In the genomic region with DNA sequence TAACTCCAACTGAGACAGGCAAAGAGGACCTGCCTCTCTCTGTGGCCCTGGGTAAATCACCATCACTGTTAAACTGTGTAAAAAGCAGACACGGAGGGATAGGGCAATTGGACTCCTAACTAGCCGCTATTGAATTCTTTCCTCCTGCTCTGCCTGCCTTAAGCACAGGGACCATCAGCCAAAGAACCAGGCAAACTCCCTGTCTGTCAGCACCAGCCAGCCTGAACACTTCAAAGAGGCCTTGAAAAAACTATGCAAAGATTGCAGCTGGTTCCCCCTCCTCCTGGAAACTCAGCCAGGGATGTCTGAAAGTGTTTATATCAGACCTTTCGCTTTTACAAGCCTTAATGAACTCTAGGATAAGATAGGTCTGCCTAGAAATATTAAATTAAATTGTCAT, we compare ENCODE assay signal across 17 mouse cellular contexts. TPM values are rescaled to one million over a fixed set of nuclear protein-coding genes. Genes with fewer than 3 reads are reported as not detected.
DNase-seq lines count a peak whose midpoint lies in the region; ATAC-seq lines count a peak whose summit lies in the region.
"Had no signal": no experiment of that assay in that cellular context is flagged by ENCODE, and none has a peak within 500 bp of the region (broad histone marks: within the 10 kb centered on the region; RNA-seq: fewer than 3 reads in every experiment).

No protein-coding gene starts in this region.

- H3K9me3 ChIP-seq in heart, embryonic 16.5 days (replicated peaks; ENCODE audit: control insufficient read depth, low read length): no peaks in the 10 kb centered on the region
- H3K9me3 ChIP-seq: embryonic facial prominence, embryonic 12.5 days; hindbrain, embryonic 15.5 days had no signal

- peaks cover 2% of the 10 kb centered on the region; the same call in 1 of the 2 replicates for H3K36me3 ChIP-seq in heart, embryonic 16.5 days (ENCODE audit: control insufficient read depth, insufficient read depth)
- H3K36me3 ChIP-seq: embryonic facial prominence, embryonic 12.5 days; hindbrain, embryonic 15.5 days had no signal

- no peak overlapping the region; the same call in 1 of the 2 replicates for H3K4me2 ChIP-seq in heart, embryonic 16.5 days (ENCODE audit: low read depth, low read length)
- H3K4me2 ChIP-seq: embryonic facial prominence, embryonic 12.5 days; hindbrain, embryonic 15.5 days had no signal

- H3K9ac ChIP-seq in heart, embryonic 16.5 days (ENCODE audit: low read length): no peak overlapping the region
- H3K9ac ChIP-seq: embryonic facial prominence, embryonic 12.5 days; hindbrain, embryonic 15.5 days; liver, embryonic 14.5 days had no signal

- H3K27ac ChIP-seq in heart, embryonic 16.5 days (ENCODE audit: low read length): 0 out of 2 replicates have a peak overlapping the region, but pooled peaks have one; percentile 46
- H3K27ac ChIP-seq: embryonic facial prominence, embryonic 12.5 days; hindbrain, embryonic 15.5 days; liver, embryonic 14.5 days had no signal

- no peak for ATAC-seq in heart, embryonic 16.5 days (replicated peaks; ENCODE audit: extremely low read depth, insufficient read depth, low FRiP score)

- H3K27me3 ChIP-seq in heart, embryonic 16.5 days (ENCODE audit: control insufficient read depth, insufficient read depth, low read length): no peaks in the 10 kb centered on the region
- H3K27me3 ChIP-seq: embryonic facial prominence, embryonic 12.5 days; hindbrain, embryonic 15.5 days had no signal

- no peak overlapping the region for H3K4me3 ChIP-seq in heart, embryonic 16.5 days (ENCODE audit: low read length)
- H3K4me3 ChIP-seq: embryonic facial prominence, embryonic 12.5 days; hindbrain, embryonic 15.5 days had no signal

- peak; percentile 4 for DNase-seq in adrenal gland, postnatal 14 days
- DNase-seq in adrenal gland, adult 18-20 months (ENCODE audit: low spot score in 2 of 2): no peak
- DNase-seq in heart, postnatal 4 days: no peak
- peak; percentile 8 for DNase-seq in retina, embryonic 14.5 days (ENCODE audit: low spot score)
- no peak for DNase-seq in retina, postnatal 1 day
- no peak for DNase-seq in spleen, postnatal 14 days (ENCODE audit: low spot score in 2 of 2)
- DNase-seq in gastrocnemius, adult 18-20 months (ENCODE audit: low spot score): no peak
- DNase-seq: adrenal gland, adult 8-10 months; cerebellum, adult 9-10 months; kidney, adult 18-20 months; thymus, adult 18-20 months had no signal

- 20% methylated on average over 3 of the region's 3 CpGs for WGBS in heart, embryonic 16.5 days

- H3K4me1 ChIP-seq in heart, embryonic 16.5 days (ENCODE audit: control insufficient read depth, insufficient read depth, low read length): peaks cover 7% of the 10 kb centered on the region

RNA-seq across cellular contexts. Expression of gene Bex3, which starts 4.5 kb away (rescaled TPM):
- total RNA-seq in adrenal gland, postnatal 14 days (2021): 190 and 238 TPM in 2 replicates
- 100 to 1,000 TPM in 1 of 2 experiments, 10 to 100 TPM in 1; 89.5 to 140 TPM for total RNA-seq in adrenal gland, adult 18-20 months (2021)
- 372 and 400 TPM in 2 replicates for polyA plus RNA-seq in heart, embryonic 16.5 days (2015; fragmentation: Nextera tagmentation; extraction: Ambion mirVana)
- 100 to 1,000 TPM; 191 to 204 TPM for total RNA-seq in heart, postnatal 4 days (2021)
- total RNA-seq in gastrocnemius, adult 18-20 months (2021): 1 to 10 TPM; 2.1 to 2.6 TPM

RNA-seq across cellular contexts. Expression of gene Tceal9, which starts 29.7 kb away (rescaled TPM):
- total RNA-seq in adrenal gland, postnatal 14 days (2021): 308 and 347 TPM in 2 replicates
- 100 to 1,000 TPM; 233 to 300 TPM for total RNA-seq in adrenal gland, adult 18-20 months (2021)
- 360 and 405 TPM in 2 replicates for polyA plus RNA-seq in heart, embryonic 16.5 days (2015; fragmentation: Nextera tagmentation; extraction: Ambion mirVana)
- total RNA-seq in heart, postnatal 4 days (2021): 100 to 1,000 TPM; 210 to 224 TPM
- 10 to 100 TPM; 23.4 to 29.8 TPM for total RNA-seq in gastrocnemius, adult 18-20 months (2021)

RNA-seq across cellular contexts. Expression of gene Bex1, which starts 59.2 kb away (rescaled TPM):
- 9.5 and 11.8 TPM in 2 replicates for total RNA-seq in adrenal gland, postnatal 14 days (2021)
- total RNA-seq in adrenal gland, adult 18-20 months (2021): 10 to 100 TPM; 11.8 to 14.1 TPM
- 225 TPM in 2 replicates for polyA plus RNA-seq in heart, embryonic 16.5 days (2015; fragmentation: Nextera tagmentation; extraction: Ambion mirVana)
- 100 to 1,000 TPM; 145 to 157 TPM for total RNA-seq in heart, postnatal 4 days (2021)
- total RNA-seq in gastrocnemius, adult 18-20 months (2021): 10 to 100 TPM in 1 of 2 experiments, 1 to 10 TPM in 1; 8.6 to 43.9 TPM
- total RNA-seq: neutrophil, adult 5-6 weeks had no signal

RNA-seq across cellular contexts. Expression of gene Tceal7, which starts 60.0 kb away (rescaled TPM):
- total RNA-seq in adrenal gland, postnatal 14 days (2021): not detected in 2 replicates
- total RNA-seq in adrenal gland, adult 18-20 months (2021): not detected
- 17.5 and 23.9 TPM in 2 replicates for polyA plus RNA-seq in heart, embryonic 16.5 days (2015; fragmentation: Nextera tagmentation; extraction: Ambion mirVana)
- 10 to 100 TPM; 24.0 to 86.2 TPM for total RNA-seq in heart, postnatal 4 days (2021)
- 10 to 100 TPM; 24.1 to 40.7 TPM for total RNA-seq in gastrocnemius, adult 18-20 months (2021)
- total RNA-seq: adrenal gland, adult 8-10 months; neutrophil, adult 5-6 weeks had no signal
- polyA plus RNA-seq: large intestine, adult 2 months had no signal

Comparison
In these comparisons a context has a peak if more than half of its experiments do, and no peak if none do; other contexts are left out.
1. DNase-seq: peak in adrenal gland, postnatal 14 days (single experiment) and retina, embryonic 14.5 days (single experiment); none in adrenal gland, adult 18-20 months (0 of 2), heart, postnatal 4 days (single experiment), retina, postnatal 1 day (single experiment), spleen, postnatal 14 days (0 of 2) and gastrocnemius, adult 18-20 months (single experiment).
2. RNA of gene Bex3, which starts 4.5 kb away (total RNA-seq): 191 to 204 TPM in heart, postnatal 4 days, 190 to 238 TPM in adrenal gland, postnatal 14 days and 89.5 to 140 TPM in adrenal gland, adult 18-20 months; 2.1 to 2.6 TPM in gastrocnemius, adult 18-20 months; every median in the first group is over 10 times any median in the second.
3. RNA of gene Tceal9, which starts 29.7 kb away (total RNA-seq): 308 to 347 TPM in adrenal gland, postnatal 14 days, 233 to 300 TPM in adrenal gland, adult 18-20 months and 210 to 224 TPM in heart, postnatal 4 days; 23.4 to 29.8 TPM in gastrocnemius, adult 18-20 months; every median in the first group is over 4 times any median in the second.